Mouse (Mus musculus) olfactory bulb, adult 2 months (tissue): Measurements from ENCODE around the gene Nudcd3. TPM values are rescaled to one million over a fixed set of nuclear protein-coding genes. Genes with fewer than 3 reads are reported as not detected.
A peak's percentile ranks its signal among the peaks of the same experiment; 100 is the strongest.

Source experiments
- H3K27ac ChIP-seq: fragments of 200-500 bp; 2 replicates; pipeline ENCODE4 v1.5.1; 2012; ENCODE audit warnings: low read depth, low read length; ENCODE audit not compliant: insufficient read depth
- H3K4me1 ChIP-seq: fragments of 200-500 bp; 2 replicates; pipeline ENCODE4 v1.6.1; 2012; ENCODE audit warnings: low read length; ENCODE audit not compliant: control insufficient read depth, insufficient read depth
- H3K4me3 ChIP-seq: fragments of 200-500 bp; 2 replicates; pipeline ENCODE4 v1.5.1; 2012; ENCODE audit warnings: mild to moderate bottlenecking, low read depth, low read length, moderate library complexity; ENCODE audit not compliant: insufficient read depth
- CTCF ChIP-seq: fragments of 200-500 bp; IDR thresholded peaks from 2 replicates; pipeline ENCODE4 v1.5.1; 2012; ENCODE audit warnings: low read depth, mild to moderate bottlenecking, low read length, moderate library complexity; ENCODE audit not compliant: insufficient read depth
- POLR2A ChIP-seq: fragments of 200-500 bp; IDR thresholded peaks from 2 replicates; pipeline ENCODE4 v1.6.1; 2012; ENCODE audit warnings: mild to moderate bottlenecking, low read depth, low read length, moderate library complexity; ENCODE audit not compliant: insufficient read depth
- WGBS: fragments of 180-500 bp; shearing (Covaris S2); methylation state at CpG from one replicate; pipeline ENCODE4 v1.1.7; 2018; 5-methylcytosine and 5-hydroxymethylcytosine counted together
- polyA plus RNA-seq: library from polyadenylated mRNA; stranded (reverse); fragments of >200 nt; gene quantifications from 2 replicates; pipeline ENCODE4 v1.2.4, GENCODE M21; 2012; ENCODE audit warnings: low replicate concordance; ENCODE audit not compliant: missing spikeins, insufficient read depth, insufficient read length

Gene Nudcd3
- polyA plus RNA-seq, 1 experiment, result not detected

DNA sequence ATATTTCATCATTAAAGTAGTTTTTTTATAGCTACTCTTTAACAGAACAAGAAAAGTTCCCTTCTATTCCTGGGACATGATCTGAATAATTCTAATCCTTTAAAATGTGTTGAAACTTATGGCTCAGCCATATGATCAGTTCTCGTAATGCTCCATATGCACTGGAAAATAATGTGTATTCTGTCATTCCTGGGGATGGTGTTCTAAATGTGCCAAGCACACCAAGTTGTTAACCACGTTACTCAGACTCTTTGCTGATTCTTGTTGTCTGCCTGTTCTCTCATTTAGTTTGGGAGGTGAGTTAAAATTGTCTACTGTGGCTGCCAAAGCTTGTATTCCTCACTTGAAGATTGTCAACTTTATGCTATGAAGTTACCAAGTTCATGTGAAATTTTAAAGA lies 121.5 kb downstream of the Nudcd3 start:
- Histone ChIP-seq H3K4me3 (no peak overlapping the region), H3K4me1 (peaks cover 17% of the 10 kb centered on the region), H3K27ac (no peak overlapping the region)
- TF ChIP-seq CTCF, result no peak
- TF ChIP-seq POLR2A, result no peak
- WGBS, result 89% methylated on average over 2 of the region's 2 CpGs

- TF ChIP-seq CTCF, result no peak
- no peak for TF ChIP-seq POLR2A
- Histone ChIP-seq H3K27ac (peak overlapping the region; percentile 96), H3K4me1 (peaks cover 17% of the 10 kb centered on the region), H3K4me3 (no peak overlapping the region)
- WGBS, result 17% methylated on average over 8 of the region's 8 CpGs
Measured at GRCm38 (mm10) chr11:6075618-6076066, 124.6 kb downstream of the Nudcd3 start.

- Histone ChIP-seq H3K27ac (peak overlapping the region; percentile 90), H3K4me3 (peak overlapping the region; percentile 24), H3K4me1 (peaks cover 30% of the 10 kb centered on the region)
- 5% methylated on average over 19 of the region's 19 CpGs for WGBS
- no peak for TF ChIP-seq CTCF
Measured at GRCm38 (mm10) chr11:6068181-6068957, 131.8 kb downstream of the Nudcd3 start.

- Histone ChIP-seq H3K4me1 (peaks cover 38% of the 10 kb centered on the region), H3K27ac (peak overlapping the region; percentile 84), H3K4me3 (no peak overlapping the region)
- WGBS, result 25% methylated on average over 9 of the region's 9 CpGs
- TF ChIP-seq POLR2A (no peak), CTCF (no peak)
Measured at GRCm38 (mm10) chr11:6067160-6067559, 133.1 kb downstream of the Nudcd3 start.

DNA sequence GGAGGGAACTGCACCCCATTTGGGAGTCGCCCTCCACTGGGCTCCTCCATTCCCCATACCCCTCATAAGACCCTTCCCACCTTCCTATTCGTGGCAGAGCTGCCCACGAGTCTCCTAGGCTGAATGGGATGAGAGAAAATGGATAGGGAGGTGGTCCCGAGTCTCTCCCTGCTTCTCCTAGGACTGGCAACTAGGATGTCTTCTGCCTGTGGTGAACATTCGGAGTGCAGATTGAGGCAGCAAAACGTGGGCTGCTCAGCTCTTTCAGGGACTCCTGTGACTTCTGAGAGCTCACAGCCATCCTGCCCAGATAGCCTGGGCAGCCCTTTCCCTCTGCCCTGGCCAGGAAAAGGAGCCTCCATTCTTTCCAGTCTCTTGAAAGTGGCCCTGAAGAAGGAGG lies 134.0 kb downstream of the Nudcd3 start, which contains the start of gene Camk2b:
TSS of gene Camk2b (minus strand) at position 187 of the 400 bp plus-strand sequence.
- Histone ChIP-seq H3K4me3 (peak within 1 kb of the TSS; percentile 97), H3K27ac (peak within 1 kb of the TSS; percentile 96), H3K4me1 (peaks cover 46% of the 10 kb centered on the region)
- 8% methylated on average over 6 of the region's 6 CpGs for WGBS
- TF ChIP-seq CTCF, result no peak
- TF ChIP-seq POLR2A, result no peak

DNA sequence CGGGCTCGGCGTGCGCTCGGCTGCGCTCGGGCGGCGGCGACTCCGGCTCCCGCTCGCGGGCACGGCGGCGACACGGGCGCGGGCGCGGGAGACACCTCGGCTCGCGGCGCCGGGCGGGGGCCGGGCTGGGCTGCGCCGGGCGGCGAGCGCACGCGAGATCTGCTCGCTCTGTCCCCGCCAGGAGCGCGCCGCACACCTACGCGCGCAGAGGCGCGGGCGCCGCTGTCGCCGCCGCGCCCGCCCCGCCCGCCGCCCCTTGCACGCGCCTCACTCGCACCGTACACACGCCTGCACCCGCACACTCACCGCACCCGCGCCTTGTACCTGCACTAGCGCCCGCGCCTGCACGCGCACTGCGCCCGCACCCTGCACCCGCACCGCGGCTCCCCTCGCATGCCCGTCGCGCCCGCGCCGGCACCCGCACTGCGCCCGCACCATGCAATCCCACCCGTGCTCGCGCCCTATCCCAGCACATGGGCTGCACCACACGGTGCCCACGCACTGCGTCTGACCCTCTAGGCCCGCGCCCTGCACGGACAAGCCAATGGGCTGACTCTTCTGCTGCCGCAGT lies 134.6 kb downstream of the Nudcd3 start:
- peak overlapping the region; percentile 96 for H3K27ac ChIP-seq
- peak; percentile 6; the same call in 1 of the 2 replicates for TF ChIP-seq POLR2A
- TF ChIP-seq CTCF, result no peak
- WGBS, result 5% methylated on average over 88 of the region's 95 CpGs
- peaks cover 49% of the 10 kb centered on the region for H3K4me1 ChIP-seq
- peak overlapping the region; percentile 97 for H3K4me3 ChIP-seq

DNA sequence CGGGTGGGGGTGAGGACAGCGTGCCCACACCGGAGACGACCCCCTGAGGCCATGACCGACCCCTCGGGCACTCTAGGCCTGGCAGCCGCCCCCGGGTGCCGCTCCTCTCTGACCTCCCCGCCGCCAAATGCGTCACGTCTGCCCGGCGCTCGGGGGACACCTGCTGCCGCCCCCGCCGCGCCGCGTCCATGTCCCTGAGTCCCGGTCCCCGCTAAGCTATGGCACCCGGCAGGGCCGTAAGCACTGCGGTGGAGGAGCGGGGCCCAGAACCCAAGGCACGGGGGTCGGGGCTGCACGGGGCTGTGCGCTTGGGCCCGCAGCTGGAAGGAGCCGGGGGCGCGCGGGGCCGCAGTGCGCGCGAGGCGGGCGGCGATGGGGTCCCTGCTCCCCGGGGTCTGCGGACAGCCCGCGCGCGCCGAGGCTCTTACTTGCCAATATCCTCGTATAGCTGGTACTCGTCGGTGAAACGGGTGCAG lies 135.1 kb downstream of the Nudcd3 start:
- Histone ChIP-seq H3K4me1 (peaks cover 50% of the 10 kb centered on the region), H3K27ac (peak overlapping the region; percentile 96), H3K4me3 (peak overlapping the region; percentile 97)
- TF ChIP-seq POLR2A (no peak), CTCF (peak; percentile 8; the same call in 1 of the 2 replicates)
- under 1% methylated on average over 55 of the region's 55 CpGs for WGBS

DNA sequence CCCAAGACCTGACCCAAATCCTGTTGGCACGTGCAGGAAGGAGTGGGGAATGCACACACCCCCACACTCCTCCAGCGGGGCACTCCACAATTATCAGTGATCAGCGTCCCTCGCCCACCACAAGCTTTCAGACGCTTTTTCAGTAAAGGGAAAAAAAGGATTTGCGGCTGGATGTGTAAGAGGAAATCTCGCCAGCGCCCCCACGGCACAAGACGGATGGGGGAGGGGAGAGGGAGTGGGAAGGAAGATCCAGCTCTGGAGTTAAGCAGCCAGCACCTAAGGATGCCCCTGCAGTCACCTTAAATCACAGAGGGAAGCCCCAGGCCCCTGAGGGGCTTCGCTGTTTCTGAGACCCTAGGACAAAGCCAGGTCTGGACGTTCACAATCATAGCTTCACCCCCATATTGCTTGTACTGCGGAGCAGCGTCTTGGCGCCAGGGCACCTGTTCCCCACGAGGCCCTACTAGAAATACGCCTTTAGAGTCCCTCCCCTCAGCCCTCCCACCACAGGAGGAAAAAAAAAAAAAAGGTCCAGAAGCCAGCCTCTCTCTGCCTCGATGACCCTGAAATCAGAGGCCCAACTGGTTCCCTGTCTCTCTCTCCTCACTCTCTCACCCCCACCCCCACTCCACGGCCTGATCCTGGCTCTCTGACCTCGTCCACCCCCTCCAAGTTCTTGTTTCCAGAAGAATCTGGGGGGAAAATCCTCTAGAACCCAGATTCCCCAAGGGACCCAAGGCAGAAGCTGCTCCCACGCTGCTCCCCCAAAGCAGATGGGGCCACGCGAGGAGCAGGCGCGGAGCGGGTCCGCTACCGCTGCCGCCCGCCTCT lies 135.8 kb downstream of the Nudcd3 start:
- TF ChIP-seq CTCF, result no peak; the same call in 1 of the 2 replicates
- no peak for TF ChIP-seq POLR2A
- H3K27ac ChIP-seq, result peak overlapping the region; percentile 96
- WGBS, result under 1% methylated on average over 30 of the region's 30 CpGs

More for the DNA sequence above, 135.8 kb downstream of the Nudcd3 start:
- peaks cover 48% of the 10 kb centered on the region for H3K4me1 ChIP-seq
- H3K4me3 ChIP-seq, result peak overlapping the region; percentile 97
